Mouse (Mus musculus): ENCODE measurements around the gene Defb25. TPM values are rescaled to one million over a fixed set of nuclear protein-coding genes. Genes with fewer than 3 reads are reported as not detected.
A peak's percentile ranks its signal among the peaks of the same experiment; 100 is the strongest.

Defb25 gene
- polyA plus RNA-seq, 1 experiment from 2014 or later = 1.4 TPM

GRCm38 (mm10) chr2:152657398-152657797, 34.5 kb upstream of the Defb25 start:
- Histone ChIP-seq H3K4me1 (replicated peaks; ENCODE audit: control insufficient read depth, insufficient read depth, low read length) (0 out of 2 replicates have a peak, but pooled peaks cover 4% of the 10 kb centered on the region), H3K9ac (ENCODE audit: low read length) (no peak overlapping the region), H3K4me3 (ENCODE audit: low read depth, low read length) (no peak overlapping the region), H3K27me3 (replicated peaks; ENCODE audit: control insufficient read depth, insufficient read depth, low read length) (no peaks in the 10 kb centered on the region), H3K9me3 (ENCODE audit: control insufficient read depth, low read length) (no peaks in the 10 kb centered on the region), H3K36me3 (ENCODE audit: control insufficient read depth, insufficient read depth, low read length) (no peaks in the 10 kb centered on the region), H3K4me2 (ENCODE audit: low read length) (no peak overlapping the region), H3K27ac (ENCODE audit: low read depth) (no peak overlapping the region)
- WGBS = 64% methylated on average over 10 of the region's 10 CpGs
- no peak for ATAC-seq (replicated peaks; ENCODE audit: low FRiP score, low TSS enrichment, low read depth)
- no peak for DNase-seq (ENCODE audit: low spot score)

DNA sequence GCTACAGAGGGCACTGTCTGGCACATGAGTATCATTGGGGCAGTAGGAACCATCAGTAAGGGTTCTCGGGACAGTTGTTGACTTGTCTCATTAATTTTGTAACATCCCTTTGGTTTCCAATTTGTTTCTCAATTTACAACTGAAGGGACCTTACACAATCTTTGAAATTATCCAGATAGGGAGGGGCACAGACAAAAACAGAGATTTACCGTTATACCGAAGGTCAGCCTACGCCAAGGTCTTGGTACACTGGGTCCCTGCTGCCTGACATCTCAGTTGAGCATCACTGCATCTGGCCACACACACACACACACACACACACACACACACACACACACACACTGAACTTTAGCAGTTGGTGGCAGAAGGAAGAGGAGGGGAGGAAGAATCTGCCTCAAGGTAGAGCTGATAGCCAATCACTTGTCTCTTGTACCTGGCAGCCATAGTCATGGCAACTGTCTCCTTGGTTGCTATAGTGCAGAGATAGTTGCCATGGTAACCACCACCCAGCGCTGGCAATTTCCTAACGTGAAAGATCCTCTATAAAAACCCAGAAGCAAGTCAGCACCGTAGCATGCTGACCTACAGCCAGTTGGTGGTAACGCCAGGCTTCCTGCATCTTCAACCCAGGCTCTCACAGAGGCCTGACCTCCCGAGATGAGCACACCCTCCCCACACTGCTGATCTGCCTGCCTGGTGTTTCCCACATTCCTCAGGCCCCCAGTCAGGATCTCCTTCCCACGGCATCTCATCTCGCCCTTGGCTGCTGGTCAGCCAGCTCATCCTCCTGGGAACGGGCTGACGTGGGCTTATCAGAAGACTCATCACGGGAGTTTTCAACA, 31.2 kb upstream of the Defb25 start:
- DNase-seq (ENCODE audit: low spot score) (no peak), ATAC-seq (replicated peaks; ENCODE audit: low FRiP score, low TSS enrichment, low read depth) (no peak)
- H3K4me3 ChIP-seq (ENCODE audit: low read depth, low read length) = no peak overlapping the region
- no peaks in the 10 kb centered on the region for H3K27me3 ChIP-seq (replicated peaks; ENCODE audit: control insufficient read depth, insufficient read depth, low read length)
- H3K27ac ChIP-seq (ENCODE audit: low read depth) = no peak overlapping the region
- H3K9me3 ChIP-seq (ENCODE audit: control insufficient read depth, low read length) = no peaks in the 10 kb centered on the region
- 0 out of 2 replicates have a peak, but pooled peaks cover 4% of the 10 kb centered on the region for H3K4me1 ChIP-seq (replicated peaks; ENCODE audit: control insufficient read depth, insufficient read depth, low read length)
- no peaks in the 10 kb centered on the region for H3K36me3 ChIP-seq (ENCODE audit: control insufficient read depth, insufficient read depth, low read length)
- H3K9ac ChIP-seq (ENCODE audit: low read length) = no peak overlapping the region
- H3K4me2 ChIP-seq (ENCODE audit: low read length) = no peak overlapping the region
- WGBS = 36% methylated on average over 14 of the region's 14 CpGs

DNA sequence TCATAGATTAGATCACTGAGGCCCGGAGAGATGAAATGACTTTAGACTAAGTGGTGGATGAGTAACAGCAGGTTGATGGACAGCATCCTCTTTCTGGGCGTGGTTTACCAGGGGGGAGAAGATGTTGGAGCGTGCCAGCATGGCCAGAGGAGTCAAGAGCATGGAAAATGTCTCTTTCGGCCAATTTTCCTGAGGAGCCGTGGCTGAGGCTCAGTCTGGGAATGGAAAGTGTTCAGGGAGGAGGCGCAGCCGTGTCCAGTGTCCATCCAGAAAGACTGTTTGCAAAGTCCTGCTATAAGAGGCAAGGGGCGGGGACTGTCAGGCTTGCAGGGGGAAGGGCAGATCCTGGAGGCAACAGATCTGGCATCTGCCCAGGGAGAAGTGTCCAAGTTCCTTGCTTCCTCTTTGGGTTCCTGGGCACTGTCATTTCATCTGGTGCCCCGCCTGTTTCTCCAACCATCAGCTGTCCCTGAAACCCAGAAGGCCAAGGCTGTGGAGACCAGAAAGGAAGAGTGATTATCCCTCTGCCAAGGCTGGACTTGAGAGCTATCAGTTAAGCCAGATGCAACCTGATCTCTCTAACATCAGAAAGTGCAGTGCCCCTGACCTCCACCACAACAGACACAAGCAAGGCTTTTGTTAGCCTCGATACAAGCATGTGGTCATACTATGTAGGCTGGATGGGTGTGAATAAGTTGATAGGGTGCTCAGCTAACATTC, 30.2 kb upstream of the Defb25 start:
- H3K27ac ChIP-seq (ENCODE audit: low read depth) = no peak overlapping the region

DNA sequence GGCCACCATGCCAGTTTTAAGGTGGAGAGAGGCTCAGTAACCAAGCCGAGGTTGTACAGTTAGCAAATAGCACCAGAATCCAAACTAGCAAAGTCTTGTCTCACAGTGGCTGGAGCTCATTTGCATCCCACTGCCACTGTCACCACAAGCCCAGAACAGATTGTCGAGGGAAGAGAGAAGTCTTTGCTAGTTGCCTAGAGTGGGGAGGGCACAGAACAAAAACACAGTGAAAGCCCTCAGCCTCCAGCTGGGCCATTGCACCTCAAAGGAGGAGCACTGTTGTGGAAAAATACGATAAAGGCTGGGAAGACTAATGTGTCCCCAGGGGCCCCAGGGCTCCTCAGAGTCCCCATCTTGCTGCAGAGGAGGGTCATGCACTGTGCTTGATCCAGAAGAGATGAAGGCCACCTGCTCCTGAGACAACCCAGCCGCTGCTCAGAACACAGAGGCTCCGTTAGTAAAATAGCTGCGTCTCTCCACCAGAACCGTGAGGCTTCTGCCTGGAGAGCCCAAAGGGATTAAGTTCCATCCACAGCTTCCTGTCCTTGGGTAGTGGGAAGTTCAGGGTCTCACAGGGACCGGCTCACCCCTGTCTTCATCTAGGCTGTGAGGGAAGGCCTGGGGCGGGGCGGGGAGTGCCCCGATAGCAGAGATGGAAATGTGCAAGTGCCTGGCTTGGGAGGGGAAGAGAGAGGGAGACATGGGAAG, 16.7 kb upstream of the Defb25 start:
- H3K36me3 ChIP-seq (ENCODE audit: control insufficient read depth, insufficient read depth, low read length) = no peaks in the 10 kb centered on the region
- no peak overlapping the region for H3K9ac ChIP-seq (ENCODE audit: low read length)
- H3K27me3 ChIP-seq (replicated peaks; ENCODE audit: control insufficient read depth, insufficient read depth, low read length) = no peaks in the 10 kb centered on the region; the same call in 1 of the 2 replicates
- H3K4me1 ChIP-seq (replicated peaks; ENCODE audit: control insufficient read depth, insufficient read depth, low read length) = peaks cover 27% of the 10 kb centered on the region
- DNase-seq (ENCODE audit: low spot score) (no peak), ATAC-seq (replicated peaks; ENCODE audit: low FRiP score, low TSS enrichment, low read depth) (peak; percentile 45; the same call in 1 of the 2 replicates)
- no peak overlapping the region for H3K4me2 ChIP-seq (ENCODE audit: low read length)
- WGBS = 19% methylated on average over 11 of the region's 11 CpGs
- H3K9me3 ChIP-seq (ENCODE audit: control insufficient read depth, low read length) = no peaks in the 10 kb centered on the region
- H3K27ac ChIP-seq (ENCODE audit: low read depth) = peak overlapping the region; percentile 82
- no peak overlapping the region for H3K4me3 ChIP-seq (ENCODE audit: low read depth, low read length)

More for the DNA sequence above, 30.2 kb upstream of the Defb25 start:
- Histone ChIP-seq H3K4me1 (replicated peaks; ENCODE audit: control insufficient read depth, insufficient read depth, low read length) (peaks cover 4% of the 10 kb centered on the region; the same call in 1 of the 2 replicates), H3K4me3 (ENCODE audit: low read depth, low read length) (no peak overlapping the region), H3K36me3 (ENCODE audit: control insufficient read depth, insufficient read depth, low read length) (no peaks in the 10 kb centered on the region), H3K9me3 (ENCODE audit: control insufficient read depth, low read length) (no peaks in the 10 kb centered on the region), H3K4me2 (ENCODE audit: low read length) (no peak overlapping the region), H3K27me3 (replicated peaks; ENCODE audit: control insufficient read depth, insufficient read depth, low read length) (no peaks in the 10 kb centered on the region), H3K9ac (ENCODE audit: low read length) (no peak overlapping the region)
- DNase-seq (ENCODE audit: low spot score) = no peak
- 55% methylated on average over 10 of the region's 10 CpGs for WGBS
- ATAC-seq (replicated peaks; ENCODE audit: low FRiP score, low TSS enrichment, low read depth) = no peak

DNA sequence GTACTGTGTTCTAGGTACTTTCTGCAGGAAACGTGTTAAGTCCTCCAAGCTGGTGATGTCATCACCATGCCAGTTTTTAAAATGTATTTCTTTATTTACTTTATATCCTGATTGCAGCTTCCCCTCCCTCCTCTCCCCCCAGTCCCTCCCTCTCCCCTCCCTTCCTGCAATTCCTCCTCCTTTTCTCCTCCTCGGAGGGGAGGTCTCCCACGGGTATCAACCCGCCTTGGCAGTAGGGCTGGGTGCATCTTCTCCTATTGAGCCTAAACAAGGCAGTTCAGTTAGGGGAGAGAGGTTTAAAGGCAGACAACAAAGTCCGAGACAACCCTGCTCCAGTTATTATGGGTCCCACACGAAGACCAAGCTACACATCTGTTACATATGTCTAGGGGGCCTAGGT, 16.0 kb upstream of the Defb25 start:
- H3K9me3 ChIP-seq (ENCODE audit: control insufficient read depth, low read length) = no peaks in the 10 kb centered on the region
- no peak overlapping the region for H3K4me2 ChIP-seq (ENCODE audit: low read length)
- ATAC-seq (replicated peaks; ENCODE audit: low FRiP score, low TSS enrichment, low read depth) (no peak), DNase-seq (ENCODE audit: low spot score) (no peak)
- peak overlapping the region; percentile 82 for H3K27ac ChIP-seq (ENCODE audit: low read depth)
- peaks cover 27% of the 10 kb centered on the region for H3K4me1 ChIP-seq (replicated peaks; ENCODE audit: control insufficient read depth, insufficient read depth, low read length)
- H3K4me3 ChIP-seq (ENCODE audit: low read depth, low read length) = no peak overlapping the region
- WGBS = 58% methylated on average over 6 of the region's 6 CpGs
- H3K36me3 ChIP-seq (ENCODE audit: control insufficient read depth, insufficient read depth, low read length) = no peaks in the 10 kb centered on the region
- H3K9ac ChIP-seq (ENCODE audit: low read length) = no peak overlapping the region
- no peaks in the 10 kb centered on the region; the same call in 1 of the 2 replicates for H3K27me3 ChIP-seq (replicated peaks; ENCODE audit: control insufficient read depth, insufficient read depth, low read length)

DNA sequence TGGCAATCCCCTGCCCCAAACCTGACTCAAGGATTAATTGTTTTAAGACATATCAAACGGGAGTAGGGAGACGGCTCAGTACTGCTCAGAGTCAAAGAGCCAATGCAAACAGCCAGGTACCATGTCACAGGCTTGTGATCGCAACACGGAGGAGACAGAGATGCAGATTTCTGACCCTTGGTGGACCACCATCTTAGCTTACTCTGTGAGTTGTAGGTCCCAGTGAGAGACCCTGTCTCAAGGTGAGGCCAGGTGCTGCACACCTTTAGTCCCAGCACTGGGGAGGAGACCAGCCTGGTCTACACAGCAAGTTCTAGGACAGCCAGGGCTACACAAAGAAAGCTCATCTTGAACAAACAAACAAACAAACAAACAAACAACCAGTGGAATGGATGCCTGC, 14.5 kb upstream of the Defb25 start:
- H3K4me2 ChIP-seq (ENCODE audit: low read length) = no peak overlapping the region
- H3K27ac ChIP-seq (ENCODE audit: low read depth) = peak overlapping the region; percentile 92
- DNase-seq (ENCODE audit: low spot score) (no peak), ATAC-seq (replicated peaks; ENCODE audit: low FRiP score, low TSS enrichment, low read depth) (no peak)
- no peak overlapping the region for H3K9ac ChIP-seq (ENCODE audit: low read length)
- 82% methylated on average over 4 of the region's 4 CpGs for WGBS
- no peak overlapping the region for H3K4me3 ChIP-seq (ENCODE audit: low read depth, low read length)
- no peaks in the 10 kb centered on the region for H3K36me3 ChIP-seq (ENCODE audit: control insufficient read depth, insufficient read depth, low read length)
- H3K27me3 ChIP-seq (replicated peaks; ENCODE audit: control insufficient read depth, insufficient read depth, low read length) = no peaks in the 10 kb centered on the region; the same call in 1 of the 2 replicates
- H3K9me3 ChIP-seq (ENCODE audit: control insufficient read depth, low read length) = no peaks in the 10 kb centered on the region
- peaks cover 26% of the 10 kb centered on the region for H3K4me1 ChIP-seq (replicated peaks; ENCODE audit: control insufficient read depth, insufficient read depth, low read length)

DNA sequence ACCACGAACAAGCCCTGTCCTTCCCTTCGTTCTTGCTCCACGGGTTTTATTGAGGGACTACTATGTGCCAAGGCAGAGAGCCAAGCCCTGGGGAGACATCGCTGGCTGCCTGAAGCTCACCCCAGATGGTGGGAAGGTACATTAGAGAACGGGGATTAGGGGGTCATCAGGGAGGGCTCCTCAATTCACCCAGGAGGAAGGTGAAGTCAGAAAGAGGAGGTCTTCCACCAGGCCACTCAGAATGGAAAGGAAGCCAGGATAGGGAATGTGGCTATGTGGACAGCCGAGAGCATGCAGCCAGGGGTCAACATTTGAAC, 14.1 kb upstream of the Defb25 start:
- Histone ChIP-seq H3K36me3 (ENCODE audit: control insufficient read depth, insufficient read depth, low read length) (no peaks in the 10 kb centered on the region), H3K4me1 (replicated peaks; ENCODE audit: control insufficient read depth, insufficient read depth, low read length) (peaks cover 26% of the 10 kb centered on the region), H3K4me2 (ENCODE audit: low read length) (no peak overlapping the region), H3K9me3 (ENCODE audit: control insufficient read depth, low read length) (no peaks in the 10 kb centered on the region), H3K9ac (ENCODE audit: low read length) (no peak overlapping the region), H3K27me3 (replicated peaks; ENCODE audit: control insufficient read depth, insufficient read depth, low read length) (no peaks in the 10 kb centered on the region; the same call in 1 of the 2 replicates), H3K27ac (ENCODE audit: low read depth) (peak overlapping the region; percentile 92), H3K4me3 (ENCODE audit: low read depth, low read length) (no peak overlapping the region)
- DNase-seq (ENCODE audit: low spot score) (no peak), ATAC-seq (replicated peaks; ENCODE audit: low FRiP score, low TSS enrichment, low read depth) (no peak)
- 63% methylated on average over 6 of the region's 6 CpGs for WGBS

DNA sequence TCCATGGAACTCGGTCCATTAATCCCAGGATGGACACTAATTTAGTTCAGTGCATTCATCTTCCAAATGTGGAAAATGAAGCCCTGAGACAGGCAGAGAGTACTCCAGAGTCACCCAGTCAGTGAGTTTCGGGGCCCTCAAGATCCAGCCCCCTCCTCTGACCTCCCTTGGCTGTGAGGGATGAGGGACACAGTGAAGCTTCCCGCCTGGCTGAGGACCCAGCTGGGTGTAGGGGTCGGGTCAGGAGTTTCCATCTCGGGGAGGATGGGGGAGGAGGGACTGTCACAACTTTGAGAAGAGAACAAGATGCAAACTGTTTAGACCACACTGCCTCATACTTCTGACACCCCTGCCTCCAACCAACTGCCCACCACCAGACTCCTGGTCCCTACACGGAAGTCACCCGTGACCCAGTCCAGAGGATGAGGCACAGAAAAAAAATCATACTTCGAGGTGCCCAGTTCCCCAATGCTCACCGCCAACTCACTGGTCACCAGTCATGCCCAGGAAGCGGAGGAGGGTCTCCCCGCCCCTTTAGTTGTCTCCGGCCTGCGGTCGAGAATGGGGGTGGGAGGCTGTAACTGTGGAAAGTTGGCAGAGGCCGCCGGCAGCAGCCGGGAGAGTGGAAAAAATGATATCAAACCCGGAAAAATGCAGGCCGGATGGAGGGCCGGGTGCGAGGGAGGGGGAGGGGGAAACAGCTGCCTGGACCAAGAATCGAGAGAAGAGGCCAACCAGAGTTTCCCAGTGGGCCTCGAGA, 13.6 kb upstream of the Defb25 start:
- peaks cover 26% of the 10 kb centered on the region for H3K4me1 ChIP-seq (replicated peaks; ENCODE audit: control insufficient read depth, insufficient read depth, low read length)
- DNase-seq (ENCODE audit: low spot score) (peak; percentile 67), ATAC-seq (replicated peaks; ENCODE audit: low FRiP score, low TSS enrichment, low read depth) (peak; percentile 53)
- H3K27ac ChIP-seq (ENCODE audit: low read depth) = peak overlapping the region; percentile 92
- peak overlapping the region; percentile 22; the same call in 1 of the 2 replicates for H3K4me2 ChIP-seq (ENCODE audit: low read length)
- no peaks in the 10 kb centered on the region for H3K9me3 ChIP-seq (ENCODE audit: control insufficient read depth, low read length)
- no peaks in the 10 kb centered on the region; the same call in 1 of the 2 replicates for H3K27me3 ChIP-seq (replicated peaks; ENCODE audit: control insufficient read depth, insufficient read depth, low read length)
- no peak overlapping the region for H3K9ac ChIP-seq (ENCODE audit: low read length)
- H3K4me3 ChIP-seq (ENCODE audit: low read depth, low read length) = no peak overlapping the region
- WGBS = 50% methylated on average over 23 of the region's 23 CpGs
- no peaks in the 10 kb centered on the region for H3K36me3 ChIP-seq (ENCODE audit: control insufficient read depth, insufficient read depth, low read length)

Data from intestine, embryonic 14.5 days (tissue).